Mouse (Mus musculus): Measurements from ENCODE around the gene Phyhd1. TPM values are rescaled to one million over a fixed set of nuclear protein-coding genes. Genes with fewer than 3 reads are reported as not detected.
A peak's percentile ranks its signal among the peaks of the same experiment; 100 is the strongest.

Gene Phyhd1
- polyA plus RNA-seq, 1 experiment from 2014 or later, result 5.7 TPM

- H3K4me1 ChIP-seq (replicated peaks), result peaks cover 39% of the 10 kb centered on the region
- no peak overlapping the region; the same call in 1 of the 2 replicates for H3K27ac ChIP-seq (ENCODE audit: poor library complexity, severe bottlenecking)
- no peak overlapping the region for H3K4me3 ChIP-seq
- H3K4me2 ChIP-seq, result no peak overlapping the region
- H3K36me3 ChIP-seq, result peaks cover 86% of the 10 kb centered on the region
- ATAC-seq (ENCODE audit: insufficient number of reproducible peaks, low FRiP score), result no peak
- H3K9ac ChIP-seq, result no peak overlapping the region
- H3K27me3 ChIP-seq (replicated peaks), result no peaks in the 10 kb centered on the region
- no peaks in the 10 kb centered on the region for H3K9me3 ChIP-seq (replicated peaks)
- WGBS, result 95% methylated on average over 30 of the region's 30 CpGs
These were observed 9.2 kb upstream of the Phyhd1 start for GRCm38 (mm10) chr2:30256616-30257350.

- H3K9ac ChIP-seq, result no peak overlapping the region
- H3K4me2 ChIP-seq, result no peak overlapping the region
- H3K4me1 ChIP-seq (replicated peaks), result peaks cover 32% of the 10 kb centered on the region
- no peaks in the 10 kb centered on the region for H3K9me3 ChIP-seq (replicated peaks)
- H3K27ac ChIP-seq (ENCODE audit: poor library complexity, severe bottlenecking), result peak overlapping the region; percentile 66
- peaks cover 88% of the 10 kb centered on the region for H3K36me3 ChIP-seq
- 78% methylated on average over 7 of the region's 7 CpGs for WGBS
- no peak overlapping the region for H3K4me3 ChIP-seq
- H3K27me3 ChIP-seq (replicated peaks), result no peaks in the 10 kb centered on the region
- ATAC-seq (ENCODE audit: insufficient number of reproducible peaks, low FRiP score), result no peak
These were observed 8.1 kb upstream of the Phyhd1 start for GRCm38 (mm10) chr2:30257699-30258460.

GRCm38 (mm10) chr2:30258600-30258999 lies 7.4 kb upstream of the Phyhd1 start:
- no peak overlapping the region for H3K9ac ChIP-seq
- H3K4me1 ChIP-seq (replicated peaks), result peaks cover 38% of the 10 kb centered on the region
- 0 out of 2 replicates have a peak overlapping the region, but pooled peaks have one; percentile 6 for H3K4me2 ChIP-seq
- H3K27me3 ChIP-seq (replicated peaks), result no peaks in the 10 kb centered on the region
- peak overlapping the region; percentile 66 for H3K27ac ChIP-seq (ENCODE audit: poor library complexity, severe bottlenecking)
- H3K4me3 ChIP-seq, result no peak overlapping the region
- H3K36me3 ChIP-seq, result peaks cover 91% of the 10 kb centered on the region
- no peaks in the 10 kb centered on the region for H3K9me3 ChIP-seq (replicated peaks)
- ATAC-seq (ENCODE audit: insufficient number of reproducible peaks, low FRiP score), result peak; percentile 73
- 39% methylated on average over 4 of the region's 4 CpGs for WGBS

- peak overlapping the region; percentile 66 for H3K27ac ChIP-seq (ENCODE audit: poor library complexity, severe bottlenecking)
- H3K9me3 ChIP-seq (replicated peaks), result no peaks in the 10 kb centered on the region
- H3K36me3 ChIP-seq, result peaks cover 91% of the 10 kb centered on the region
- WGBS, result 76% methylated on average over 15 of the region's 15 CpGs
- H3K9ac ChIP-seq, result no peak overlapping the region; the same call in 1 of the 2 replicates
- H3K4me2 ChIP-seq, result peak overlapping the region; percentile 7; the same call in 1 of the 2 replicates
- no peaks in the 10 kb centered on the region for H3K27me3 ChIP-seq (replicated peaks)
- ATAC-seq (ENCODE audit: insufficient number of reproducible peaks, low FRiP score), result no peak
- H3K4me1 ChIP-seq (replicated peaks), result peaks cover 46% of the 10 kb centered on the region
- no peak overlapping the region for H3K4me3 ChIP-seq
These were observed 6.6 kb upstream of the Phyhd1 start for GRCm38 (mm10) chr2:30259131-30260064.

GRCm38 (mm10) chr2:30261064-30261736 lies 4.8 kb upstream of the Phyhd1 start:
- no peak for ATAC-seq (ENCODE audit: insufficient number of reproducible peaks, low FRiP score)
- 81% methylated on average over 4 of the region's 4 CpGs for WGBS
- Histone ChIP-seq H3K36me3 (peaks cover 78% of the 10 kb centered on the region), H3K27ac (ENCODE audit: poor library complexity, severe bottlenecking) (peak overlapping the region; percentile 62; the same call in 1 of the 2 replicates), H3K4me3 (no peak overlapping the region), H3K9ac (no peak overlapping the region), H3K4me1 (replicated peaks) (peaks cover 64% of the 10 kb centered on the region), H3K4me2 (no peak overlapping the region), H3K9me3 (replicated peaks) (no peaks in the 10 kb centered on the region), H3K27me3 (replicated peaks) (no peaks in the 10 kb centered on the region)

- peak overlapping the region; percentile 62 for H3K27ac ChIP-seq (ENCODE audit: poor library complexity, severe bottlenecking)
- H3K4me1 ChIP-seq (replicated peaks), result peaks cover 73% of the 10 kb centered on the region
- H3K36me3 ChIP-seq, result peaks cover 68% of the 10 kb centered on the region
- H3K4me2 ChIP-seq, result no peak overlapping the region
- H3K27me3 ChIP-seq (replicated peaks), result no peaks in the 10 kb centered on the region
- no peak overlapping the region for H3K9ac ChIP-seq
- H3K4me3 ChIP-seq, result no peak overlapping the region
- no peaks in the 10 kb centered on the region for H3K9me3 ChIP-seq (replicated peaks)
- 88% methylated on average over 18 of the region's 18 CpGs for WGBS
- ATAC-seq (ENCODE audit: insufficient number of reproducible peaks, low FRiP score), result no peak
These were observed 3.8 kb upstream of the Phyhd1 start for GRCm38 (mm10) chr2:30261921-30262839.

GRCm38 (mm10) chr2:30262840-30263441 lies 3.1 kb upstream of the Phyhd1 start:
- peak overlapping the region; percentile 53; the same call in 1 of the 2 replicates for H3K27ac ChIP-seq (ENCODE audit: poor library complexity, severe bottlenecking)
- no peak for ATAC-seq (ENCODE audit: insufficient number of reproducible peaks, low FRiP score)

GRCm38 (mm10) chr2:30263811-30264210 lies 2.2 kb upstream of the Phyhd1 start:
- Histone ChIP-seq H3K4me2 (no peak overlapping the region), H3K4me3 (no peak overlapping the region), H3K4me1 (replicated peaks) (peaks cover 61% of the 10 kb centered on the region), H3K27ac (ENCODE audit: poor library complexity, severe bottlenecking) (peak overlapping the region; percentile 14; the same call in 1 of the 2 replicates), H3K9me3 (replicated peaks) (no peaks in the 10 kb centered on the region), H3K27me3 (replicated peaks) (no peaks in the 10 kb centered on the region), H3K36me3 (peaks cover 53% of the 10 kb centered on the region), H3K9ac (no peak overlapping the region)
- no peak for ATAC-seq (ENCODE audit: insufficient number of reproducible peaks, low FRiP score)
- 88% methylated on average over 6 of the region's 6 CpGs for WGBS

More at GRCm38 (mm10) chr2:30262840-30263441, 3.1 kb upstream of the Phyhd1 start:
- 63% methylated on average over 4 of the region's 4 CpGs for WGBS
- Histone ChIP-seq H3K4me1 (replicated peaks) (peaks cover 68% of the 10 kb centered on the region), H3K9ac (no peak overlapping the region), H3K9me3 (replicated peaks) (no peaks in the 10 kb centered on the region), H3K36me3 (peaks cover 61% of the 10 kb centered on the region), H3K4me3 (no peak overlapping the region), H3K27me3 (replicated peaks) (no peaks in the 10 kb centered on the region), H3K4me2 (no peak overlapping the region)

GRCm38 (mm10) chr2:30264671-30265519 lies 1.1 kb upstream of the Phyhd1 start:
- peak overlapping the region; percentile 96 for H3K27ac ChIP-seq (ENCODE audit: poor library complexity, severe bottlenecking)
- no peaks in the 10 kb centered on the region for H3K27me3 ChIP-seq (replicated peaks)
- ATAC-seq (ENCODE audit: insufficient number of reproducible peaks, low FRiP score), result 0 out of 2 replicates have a peak, but pooled peaks have one; percentile 3
- H3K4me1 ChIP-seq (replicated peaks), result peaks cover 55% of the 10 kb centered on the region
- H3K4me2 ChIP-seq, result no peak overlapping the region
- H3K36me3 ChIP-seq, result peaks cover 45% of the 10 kb centered on the region
- H3K4me3 ChIP-seq, result no peak overlapping the region
- peak overlapping the region; percentile 49 for H3K9ac ChIP-seq
- 56% methylated on average over 7 of the region's 7 CpGs for WGBS
- no peaks in the 10 kb centered on the region for H3K9me3 ChIP-seq (replicated peaks)
